1 mouse cellular context compared by ENCODE assay signal in the genomic region with DNA sequence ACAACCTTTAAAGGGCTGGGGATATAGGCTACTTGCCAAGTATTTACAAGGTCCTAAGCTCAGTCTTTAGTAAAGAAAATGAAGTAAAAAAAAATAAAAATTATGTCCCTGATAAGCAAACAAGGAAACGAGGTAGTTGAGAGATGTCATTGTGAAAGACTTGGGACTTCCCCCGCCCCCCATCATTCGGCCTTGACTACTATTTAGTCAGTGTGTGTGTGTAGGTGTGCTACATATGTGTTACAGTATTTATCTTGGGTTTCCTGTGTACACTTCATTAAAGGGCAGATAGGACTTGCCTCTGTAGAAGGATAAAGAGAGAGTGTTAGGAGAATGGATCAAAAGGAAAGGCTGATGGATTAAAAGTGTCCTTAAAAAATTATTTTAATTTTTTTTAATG.
TF ChIP-seq lines count a peak whose summit lies in the region.

No protein-coding gene starts in this region.

TF ChIP-seq in CH12.LX, 34 proteins besides CTCF, POLR2A, EP300 and RAD21 (continued from another document):
- TF ChIP-seq CHD1 (IDR thresholded peaks at IDR 0.05; ENCODE audit: low read depth, low read length) (no peak), JUN (IDR thresholded peaks at IDR 0.05; ENCODE audit: insufficient read depth, low read depth, low read length) (no peak)
